Mouse (Mus musculus): ENCODE results near the gene Slc22a1.

DNA sequence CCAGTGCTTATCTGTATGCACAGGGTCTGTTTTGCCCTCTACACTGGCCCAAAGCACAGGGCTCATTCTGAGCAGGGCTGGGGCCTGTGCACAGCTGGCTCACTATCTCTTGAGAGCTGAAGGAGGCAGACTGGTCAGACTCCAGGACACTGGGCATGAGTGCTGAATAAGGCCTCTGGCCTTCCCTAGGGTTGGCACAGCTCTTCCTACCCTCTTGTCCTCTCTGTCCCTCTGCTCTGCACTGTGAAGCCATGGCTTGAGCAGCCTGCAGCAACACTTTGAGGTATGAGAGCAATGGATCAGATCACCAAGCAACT, 6.3 kb downstream of the Slc22a1 start:
- TF ChIP-seq CTCF (IDR thresholded peaks at IDR 0.05; ENCODE audit: low read depth, low read length) (no peak), EP300 (IDR thresholded peaks at IDR 0.05; ENCODE audit: insufficient read depth, low read depth, low read length) (no peak), POLR2A (IDR thresholded peaks at IDR 0.05; ENCODE audit: insufficient read depth, low read length) (no peak)

Data from ES-Bruce4 (cell line).